Mouse (Mus musculus) limb, embryonic 15.5 days (tissue): ENCODE measurements at regions not wholly inside any gene's neighbourhood (a gene's known extent, or its start where the extent isn't known, plus 50 kb on each side); places are given as distances from the start of the nearest gene placed in this dataset.
A peak's percentile ranks its signal among the peaks of the same experiment; 100 is the strongest.

Source experiments
- ATAC-seq: fragments of 200-750 bp; cut with Nextera tagmentation; 2 replicates; pipeline ENCODE4 v1.8.0; 2017; ENCODE audit warnings: low read depth, moderate TSS enrichment; ENCODE audit not compliant: insufficient number of reproducible peaks, low FRiP score, low TSS enrichment
- H3K27ac ChIP-seq: fragments of 300-500 bp; sonication (generic); 2 replicates; pipeline ENCODE4 v1.5.1; 2015; ENCODE audit warnings: moderate library complexity, mild to moderate bottlenecking, inconsistent platforms
- H3K27me3 ChIP-seq: fragments of 300-500 bp; sonication (generic); 2 replicates; pipeline ENCODE4 v1.6.1; 2015; ENCODE audit warnings: inconsistent platforms
- H3K36me3 ChIP-seq: fragments of 300-500 bp; sonication (generic); 2 replicates; pipeline ENCODE4 v1.6.1; 2015; ENCODE audit warnings: inconsistent platforms
- H3K4me1 ChIP-seq: fragments of 300-500 bp; sonication (generic); 2 replicates; pipeline ENCODE4 v1.6.1; 2015; ENCODE audit warnings: inconsistent platforms
- H3K4me2 ChIP-seq: fragments of 300-500 bp; sonication (generic); 2 replicates; pipeline ENCODE4 v1.6.1; 2015; ENCODE audit warnings: mild to moderate bottlenecking, inconsistent platforms
- H3K4me3 ChIP-seq: fragments of 300-500 bp; sonication (generic); 2 replicates; pipeline ENCODE4 v1.5.1; 2015; ENCODE audit warnings: mild to moderate bottlenecking, inconsistent platforms
- H3K9ac ChIP-seq: fragments of 300-500 bp; sonication (generic); 2 replicates; pipeline ENCODE4 v1.6.1; 2015; ENCODE audit warnings: inconsistent platforms
- H3K9me3 ChIP-seq: fragments of 300-500 bp; sonication (generic); 2 replicates; pipeline ENCODE4 v1.6.1; 2016; ENCODE audit warnings: inconsistent platforms
- WGBS: fragments of 180-500 bp; shearing (Covaris S2); methylation state at CpG from one replicate; pipeline ENCODE4 v1.1.7; 2015; 5-methylcytosine and 5-hydroxymethylcytosine counted together

DNA sequence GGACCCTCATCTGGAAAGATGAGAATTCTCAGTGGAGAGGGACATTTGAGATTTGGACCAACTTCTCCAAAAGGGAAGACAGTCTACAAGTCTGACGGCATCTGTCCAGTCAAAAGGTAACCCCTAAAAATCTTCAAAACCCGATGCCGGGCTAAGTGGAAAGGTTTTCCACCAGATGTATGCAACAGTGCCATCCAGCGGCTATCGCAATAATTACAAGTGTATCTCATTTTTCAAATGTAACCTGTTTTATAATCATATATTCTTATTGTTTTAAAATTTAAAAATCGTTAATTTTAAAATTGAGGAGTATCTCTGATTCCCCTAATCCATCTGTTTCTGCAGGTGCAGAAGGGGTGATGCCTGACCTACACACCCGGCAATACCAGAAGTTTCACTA lies 346.8 kb upstream of the Hnrnpa3 start:
- Histone ChIP-seq H3K36me3 (no peaks in the 10 kb centered on the region), H3K9me3 (no peaks in the 10 kb centered on the region), H3K9ac (no peak overlapping the region), H3K4me3 (no peak overlapping the region), H3K27me3 (peaks cover 30% of the 10 kb centered on the region), H3K27ac (no peak overlapping the region), H3K4me1 (peaks cover 6% of the 10 kb centered on the region; the same call in 1 of the 2 replicates), H3K4me2 (no peak overlapping the region)
- 7% methylated on average over 7 of the region's 7 CpGs for WGBS
- no peak for ATAC-seq

DNA sequence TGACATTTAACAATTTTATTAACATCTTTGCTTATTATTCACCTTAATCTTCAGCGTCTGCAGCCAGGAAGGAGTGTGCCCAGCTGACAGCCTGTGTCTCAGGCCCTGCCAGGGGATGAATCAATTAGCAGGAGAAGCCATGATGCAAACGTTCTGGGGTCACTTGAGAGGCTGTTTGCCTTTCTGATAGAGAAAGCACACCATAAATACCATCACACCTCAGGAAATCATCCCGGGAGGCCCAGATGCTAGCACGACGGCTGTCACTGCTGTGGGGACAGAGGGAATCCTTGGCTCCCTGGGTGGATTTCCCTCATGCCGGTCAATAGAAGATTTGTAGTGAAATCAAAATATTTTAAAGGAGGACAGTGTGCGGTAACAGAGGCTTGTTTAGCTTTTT lies 343.7 kb upstream of the Hnrnpa3 start:
- Histone ChIP-seq H3K4me2 (no peak overlapping the region), H3K27me3 (peaks cover 30% of the 10 kb centered on the region), H3K4me1 (peaks cover 6% of the 10 kb centered on the region; the same call in 1 of the 2 replicates), H3K9me3 (no peaks in the 10 kb centered on the region), H3K4me3 (no peak overlapping the region), H3K9ac (no peak overlapping the region), H3K27ac (no peak overlapping the region), H3K36me3 (no peaks in the 10 kb centered on the region)
- 29% methylated on average over 7 of the region's 7 CpGs for WGBS
- ATAC-seq: no peak

DNA sequence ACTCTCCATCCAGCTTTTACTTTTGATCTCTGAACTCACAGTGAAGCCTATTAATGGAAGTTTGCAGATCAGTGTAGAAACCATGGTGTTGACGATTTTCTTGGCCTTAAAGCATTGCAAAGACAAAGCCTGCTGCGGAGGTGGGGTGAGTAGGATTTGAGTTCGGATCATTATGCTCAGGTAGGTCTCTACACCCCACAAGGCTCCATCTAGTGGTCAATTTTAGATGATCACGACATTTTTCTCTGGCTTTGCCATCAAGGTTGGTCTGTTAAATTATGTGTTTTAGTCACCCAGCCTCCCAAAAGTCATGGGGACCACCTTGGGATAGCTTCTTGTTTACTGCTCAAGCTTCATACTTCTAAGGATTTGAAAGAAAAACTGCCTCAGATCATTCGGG lies 340.9 kb upstream of the Hnrnpa3 start:
- Histone ChIP-seq H3K4me3 (no peak overlapping the region), H3K9me3 (no peaks in the 10 kb centered on the region), H3K4me1 (peaks cover 6% of the 10 kb centered on the region; the same call in 1 of the 2 replicates), H3K27ac (no peak overlapping the region), H3K4me2 (no peak overlapping the region), H3K9ac (no peak overlapping the region), H3K36me3 (no peaks in the 10 kb centered on the region), H3K27me3 (peaks cover 26% of the 10 kb centered on the region)
- 60% methylated on average over 5 of the region's 5 CpGs for WGBS
- ATAC-seq: no peak

DNA sequence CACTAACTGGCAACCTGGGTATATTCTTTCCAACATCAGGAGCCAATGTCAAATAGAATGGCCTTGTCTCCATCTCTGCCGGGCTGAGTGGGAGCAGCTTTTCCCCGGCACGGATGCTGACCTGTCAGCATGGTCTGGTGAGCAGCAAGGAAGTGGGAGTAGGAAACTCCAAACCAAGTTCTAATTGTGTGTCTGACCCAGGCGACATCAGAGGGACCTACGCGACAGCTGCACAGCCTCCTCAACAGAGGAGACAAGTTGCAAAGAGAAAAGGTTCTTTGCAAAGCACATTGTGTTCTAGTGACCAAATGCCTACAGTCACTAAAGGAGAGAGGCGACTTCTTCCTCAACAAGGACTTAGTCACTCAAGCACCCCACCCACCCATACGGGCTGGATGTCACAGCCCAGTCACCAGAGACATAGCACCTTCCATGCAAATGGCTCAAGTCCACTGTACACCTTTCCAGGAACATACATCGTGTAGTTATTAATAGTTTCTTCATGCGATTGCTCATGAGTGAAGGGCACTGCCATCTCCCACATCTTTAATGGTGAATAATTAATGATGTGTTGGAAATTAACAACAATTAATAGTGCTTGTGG lies 334.8 kb upstream of the Hnrnpa3 start:
- H3K9ac ChIP-seq: no peak overlapping the region
- H3K27me3 ChIP-seq: peaks cover 4% of the 10 kb centered on the region; the same call in 1 of the 2 replicates
- no peak for ATAC-seq
- no peak overlapping the region for H3K4me3 ChIP-seq
- no peaks in the 10 kb centered on the region for H3K9me3 ChIP-seq
- H3K4me1 ChIP-seq: 0 out of 2 replicates have a peak, but pooled peaks cover 3% of the 10 kb centered on the region
- H3K27ac ChIP-seq: no peak overlapping the region
- H3K4me2 ChIP-seq: no peak overlapping the region
- 81% methylated on average over 10 of the region's 10 CpGs for WGBS
- H3K36me3 ChIP-seq: no peaks in the 10 kb centered on the region

DNA sequence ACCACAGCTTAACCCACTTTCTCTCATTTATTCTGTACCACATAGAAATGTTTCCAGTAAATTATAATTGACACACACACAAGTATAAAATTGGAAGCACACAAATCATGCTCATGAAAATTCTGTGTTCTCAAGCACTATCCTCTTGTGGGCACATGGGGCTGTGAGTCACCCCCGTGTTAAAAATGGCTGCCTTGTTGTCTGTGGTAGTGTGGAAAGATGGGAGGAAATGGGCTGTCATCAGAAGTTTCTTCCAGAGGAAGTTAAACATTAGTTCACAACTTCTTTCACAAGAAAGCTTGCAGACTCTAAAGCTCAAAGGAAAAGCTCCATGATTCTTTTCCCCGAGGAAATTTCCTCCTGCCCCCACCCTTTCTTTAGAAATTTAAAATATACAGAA lies 329.5 kb upstream of the Hnrnpa3 start:
- H3K9ac ChIP-seq: no peak overlapping the region
- no peak overlapping the region for H3K4me2 ChIP-seq
- H3K36me3 ChIP-seq: no peaks in the 10 kb centered on the region
- 0 out of 2 replicates have a peak, but pooled peaks cover 3% of the 10 kb centered on the region for H3K4me1 ChIP-seq
- no peak for ATAC-seq
- peaks cover 3% of the 10 kb centered on the region; the same call in 1 of the 2 replicates for H3K27me3 ChIP-seq
- no peaks in the 10 kb centered on the region for H3K9me3 ChIP-seq
- H3K4me3 ChIP-seq: no peak overlapping the region
- WGBS: 61% methylated on average over 2 of the region's 2 CpGs
- H3K27ac ChIP-seq: no peak overlapping the region

DNA sequence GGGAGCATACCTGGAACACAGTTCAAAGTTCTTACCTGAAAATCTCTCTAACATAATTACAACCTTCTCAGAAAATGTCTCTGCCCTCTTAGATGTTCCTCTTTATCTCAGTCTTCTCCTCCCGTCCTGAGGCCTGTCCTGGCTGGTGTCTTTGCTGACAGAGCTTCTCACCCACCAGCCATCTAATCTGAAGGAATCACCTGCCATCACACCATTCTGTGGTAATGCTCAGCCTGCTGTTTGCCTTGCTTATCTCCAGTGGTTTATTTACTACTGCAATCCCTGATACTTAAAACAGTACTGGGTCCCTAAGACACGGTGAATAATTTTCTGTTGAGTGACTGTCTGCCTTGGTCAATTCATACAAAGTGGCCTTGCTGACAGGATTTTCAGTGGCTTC lies 317.8 kb upstream of the Hnrnpa3 start:
- 67% methylated on average over 2 of the region's 2 CpGs for WGBS
- peak overlapping the region; percentile 33; the same call in 1 of the 2 replicates for H3K27ac ChIP-seq
- H3K4me1 ChIP-seq: no peaks in the 10 kb centered on the region
- no peak overlapping the region for H3K4me3 ChIP-seq
- no peak overlapping the region for H3K4me2 ChIP-seq
- no peak for ATAC-seq
- no peaks in the 10 kb centered on the region for H3K9me3 ChIP-seq
- no peaks in the 10 kb centered on the region for H3K27me3 ChIP-seq
- no peaks in the 10 kb centered on the region for H3K36me3 ChIP-seq
- no peak overlapping the region for H3K9ac ChIP-seq

DNA sequence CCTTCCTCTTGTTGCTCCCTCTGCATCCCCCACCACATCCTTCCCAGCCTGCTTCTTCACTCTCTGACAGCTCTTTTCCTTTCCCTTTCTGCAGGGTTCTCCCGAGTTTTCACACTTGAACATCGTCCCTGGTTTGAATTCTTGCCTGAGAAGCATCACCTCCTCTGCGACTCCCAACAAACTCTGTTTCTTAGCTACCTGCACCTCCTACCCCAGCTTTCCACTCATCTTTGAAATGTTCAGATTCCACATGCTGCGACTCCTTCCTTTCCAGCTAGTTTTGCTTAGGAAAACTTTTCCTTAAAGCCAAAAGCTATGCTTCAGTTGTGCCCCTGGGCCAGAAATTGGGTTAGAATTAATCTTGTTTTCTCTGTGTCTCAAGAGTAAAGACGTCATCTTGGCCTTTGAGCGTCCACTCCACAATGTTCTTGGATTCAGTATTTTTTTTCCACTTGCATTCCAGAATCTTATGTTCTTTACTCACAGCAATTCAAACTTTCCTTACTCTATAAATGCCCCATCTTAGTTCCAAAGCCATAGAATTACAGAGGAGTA lies 317.3 kb upstream of the Hnrnpa3 start:
- no peak overlapping the region for H3K9ac ChIP-seq
- no peak overlapping the region for H3K4me2 ChIP-seq
- no peaks in the 10 kb centered on the region for H3K36me3 ChIP-seq
- peak overlapping the region; percentile 33; the same call in 1 of the 2 replicates for H3K27ac ChIP-seq
- H3K4me3 ChIP-seq: no peak overlapping the region
- no peaks in the 10 kb centered on the region for H3K4me1 ChIP-seq
- 63% methylated on average over 6 of the region's 6 CpGs for WGBS
- H3K27me3 ChIP-seq: no peaks in the 10 kb centered on the region
- no peak for ATAC-seq
- no peaks in the 10 kb centered on the region for H3K9me3 ChIP-seq

DNA sequence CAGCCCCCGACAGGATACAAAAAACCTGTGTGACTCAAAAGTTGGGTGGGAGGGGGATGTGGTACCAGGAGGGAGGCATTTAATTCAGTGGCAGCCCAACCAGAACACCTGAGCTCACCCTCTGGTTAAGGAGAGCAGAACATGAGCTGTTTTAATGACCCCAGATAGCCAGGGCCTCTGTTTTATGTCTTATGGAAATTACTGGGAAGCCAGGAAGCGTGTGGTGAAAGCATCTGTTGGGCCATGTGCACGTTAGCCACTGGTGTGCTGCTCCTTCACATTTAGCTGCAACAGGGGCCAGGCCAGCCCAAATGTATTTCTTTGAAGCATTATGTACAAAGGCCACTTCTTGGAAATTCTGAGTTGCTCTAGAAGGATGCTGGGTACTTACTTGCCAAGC lies 308.2 kb upstream of the Hnrnpa3 start:
- no peak overlapping the region for H3K27ac ChIP-seq
- peaks cover 6% of the 10 kb centered on the region; the same call in 1 of the 2 replicates for H3K27me3 ChIP-seq
- H3K4me2 ChIP-seq: no peak overlapping the region
- WGBS: 23% methylated on average over 3 of the region's 3 CpGs
- H3K9me3 ChIP-seq: no peaks in the 10 kb centered on the region
- peaks cover 2% of the 10 kb centered on the region; the same call in 1 of the 2 replicates for H3K4me1 ChIP-seq
- no peak overlapping the region for H3K4me3 ChIP-seq
- H3K36me3 ChIP-seq: no peaks in the 10 kb centered on the region
- no peak overlapping the region for H3K9ac ChIP-seq
- ATAC-seq: no peak

DNA sequence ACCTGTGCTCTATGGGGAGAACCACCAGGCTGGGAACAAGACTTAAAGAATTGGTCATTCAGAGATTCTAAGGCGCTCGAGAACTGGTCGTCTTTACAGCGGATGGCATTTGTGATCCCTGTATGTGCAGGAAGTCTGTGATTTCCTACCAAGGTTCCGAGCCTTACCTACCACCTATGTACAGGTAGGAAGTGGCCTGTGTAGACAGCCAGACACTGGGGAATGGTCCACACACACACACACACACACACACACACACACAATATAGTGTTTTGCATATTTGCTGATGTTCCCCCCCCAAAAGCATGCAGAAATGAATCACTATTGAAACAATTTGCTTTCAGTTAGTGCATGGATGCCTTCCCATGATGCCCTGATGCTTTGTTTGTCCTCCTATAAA lies 307.1 kb upstream of the Hnrnpa3 start:
- Histone ChIP-seq H3K27me3 (peaks cover 6% of the 10 kb centered on the region; the same call in 1 of the 2 replicates), H3K4me2 (no peak overlapping the region), H3K36me3 (no peaks in the 10 kb centered on the region), H3K27ac (no peak overlapping the region), H3K4me3 (no peak overlapping the region), H3K4me1 (peaks cover 2% of the 10 kb centered on the region; the same call in 1 of the 2 replicates), H3K9me3 (no peaks in the 10 kb centered on the region), H3K9ac (no peak overlapping the region)
- no peak for ATAC-seq
- WGBS: 82% methylated on average over 5 of the region's 5 CpGs

DNA sequence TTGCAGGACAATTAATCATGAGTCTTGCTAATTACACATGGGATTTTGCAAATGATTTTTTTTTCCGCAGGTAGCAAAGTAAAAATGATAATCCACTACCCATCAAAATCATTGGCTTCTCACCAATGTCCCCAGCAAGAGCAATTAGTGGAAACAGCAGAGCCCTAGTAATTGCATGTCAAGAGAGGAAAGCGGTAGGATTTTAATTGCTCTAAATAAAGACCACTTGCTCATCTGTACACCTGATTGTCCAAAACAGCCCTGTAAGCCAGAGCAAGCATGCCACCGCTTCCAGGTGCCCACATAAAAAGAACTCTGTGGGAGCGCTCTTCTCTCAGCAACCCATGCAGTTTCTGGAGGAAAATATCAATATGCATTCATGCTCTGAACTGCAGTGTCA lies 306.5 kb upstream of the Hnrnpa3 start:
- 46% methylated on average over 4 of the region's 4 CpGs for WGBS
- Histone ChIP-seq H3K4me1 (peaks cover 2% of the 10 kb centered on the region; the same call in 1 of the 2 replicates), H3K4me2 (no peak overlapping the region), H3K27ac (no peak overlapping the region), H3K4me3 (no peak overlapping the region), H3K36me3 (no peaks in the 10 kb centered on the region), H3K9ac (no peak overlapping the region), H3K9me3 (no peaks in the 10 kb centered on the region), H3K27me3 (peaks cover 6% of the 10 kb centered on the region; the same call in 1 of the 2 replicates)
- no peak for ATAC-seq

DNA sequence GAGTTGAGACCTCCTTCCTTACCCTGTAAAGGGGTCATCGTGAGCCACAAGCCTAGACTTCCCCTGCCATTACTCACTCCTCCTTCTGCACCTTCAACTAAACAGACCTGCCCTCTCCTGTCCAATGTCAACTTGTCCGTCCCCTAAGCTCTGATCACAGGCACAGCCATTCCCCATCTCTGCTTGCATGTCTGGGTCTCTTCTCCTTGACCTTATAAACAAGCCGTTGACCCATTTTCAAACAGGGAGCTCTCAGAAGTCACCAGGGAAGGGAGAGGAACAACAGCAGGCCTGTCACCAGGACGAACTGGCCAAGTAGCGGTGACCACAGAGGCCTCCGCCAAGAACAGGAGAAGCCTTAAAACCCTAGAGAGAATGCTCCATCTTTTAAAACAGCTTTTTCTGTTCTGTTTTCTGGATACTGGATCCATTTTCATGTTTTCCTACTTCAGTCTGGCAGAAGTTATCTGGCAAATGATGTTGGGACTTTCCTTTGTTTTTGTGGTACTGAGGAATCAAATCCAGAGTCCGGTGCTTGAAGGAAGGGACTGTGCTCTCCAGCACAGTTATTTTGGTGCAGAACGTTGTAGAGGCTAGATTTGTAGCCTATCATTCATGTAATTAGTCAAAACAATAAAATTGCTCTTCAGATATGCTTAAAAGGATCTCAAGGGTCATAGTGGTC lies 302.2 kb upstream of the Hnrnpa3 start:
- Histone ChIP-seq H3K4me1 (peaks cover 2% of the 10 kb centered on the region; the same call in 1 of the 2 replicates), H3K36me3 (no peaks in the 10 kb centered on the region), H3K9me3 (no peaks in the 10 kb centered on the region), H3K27me3 (0 out of 2 replicates have a peak, but pooled peaks cover 6% of the 10 kb centered on the region), H3K4me2 (no peak overlapping the region), H3K27ac (no peak overlapping the region), H3K9ac (no peak overlapping the region), H3K4me3 (no peak overlapping the region)
- no peak for ATAC-seq
- WGBS: 65% methylated on average over 8 of the region's 8 CpGs

DNA sequence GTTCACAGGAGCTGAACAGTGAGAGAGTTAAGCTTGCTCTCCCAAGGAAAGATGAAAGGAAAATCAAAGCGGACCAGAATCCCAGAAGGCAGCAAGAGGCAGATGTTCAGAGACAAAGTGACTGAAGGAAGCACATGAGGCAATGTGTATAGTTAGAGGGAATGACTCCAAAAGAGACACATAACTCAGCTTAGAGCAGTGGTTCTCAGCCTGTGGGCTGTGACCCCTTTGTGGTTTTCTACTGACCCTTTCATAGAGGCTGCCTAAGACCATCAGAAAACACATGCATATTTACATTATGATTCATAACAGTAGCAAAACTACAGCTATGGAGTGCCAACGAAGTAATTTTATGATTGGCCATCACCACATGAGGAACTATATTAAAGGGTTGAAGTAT lies 301.5 kb upstream of the Hnrnpa3 start:
- no peak overlapping the region for H3K9ac ChIP-seq
- ATAC-seq: no peak
- H3K4me3 ChIP-seq: no peak overlapping the region
- H3K27ac ChIP-seq: no peak overlapping the region
- H3K4me1 ChIP-seq: peaks cover 2% of the 10 kb centered on the region; the same call in 1 of the 2 replicates
- H3K27me3 ChIP-seq: 0 out of 2 replicates have a peak, but pooled peaks cover 5% of the 10 kb centered on the region
- no peak overlapping the region for H3K4me2 ChIP-seq
- no peaks in the 10 kb centered on the region for H3K36me3 ChIP-seq
- no peaks in the 10 kb centered on the region for H3K9me3 ChIP-seq
- 67% methylated on average over 2 of the region's 2 CpGs for WGBS
